Mouse (Mus musculus): ENCODE results near the gene Ppara.
A peak's percentile ranks its signal among the peaks of the same experiment; 100 is the strongest.

Gene Ppara

DNA sequence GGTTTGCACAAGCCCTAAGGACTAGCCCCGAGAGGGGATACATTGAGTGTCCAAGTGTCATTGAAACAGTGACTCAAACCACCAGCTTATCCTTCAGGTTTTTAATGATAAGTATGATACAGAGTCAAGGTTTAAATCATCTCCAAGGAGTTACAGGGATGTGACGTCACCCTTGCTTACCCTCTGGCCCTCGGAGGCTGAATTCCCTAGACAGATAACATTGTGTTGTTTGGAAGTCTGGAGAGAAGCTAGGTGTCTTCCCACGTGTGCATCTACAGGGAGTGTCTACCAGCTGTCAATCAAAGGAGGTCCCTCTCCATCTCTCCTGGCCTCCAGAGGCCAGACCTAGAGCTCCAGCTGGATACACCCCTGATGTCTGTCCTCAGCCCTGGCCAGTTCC, 72.1 kb downstream of the Ppara start:
- no peak for DNase-seq (ENCODE audit: low spot score in 2 of 2)

DNA sequence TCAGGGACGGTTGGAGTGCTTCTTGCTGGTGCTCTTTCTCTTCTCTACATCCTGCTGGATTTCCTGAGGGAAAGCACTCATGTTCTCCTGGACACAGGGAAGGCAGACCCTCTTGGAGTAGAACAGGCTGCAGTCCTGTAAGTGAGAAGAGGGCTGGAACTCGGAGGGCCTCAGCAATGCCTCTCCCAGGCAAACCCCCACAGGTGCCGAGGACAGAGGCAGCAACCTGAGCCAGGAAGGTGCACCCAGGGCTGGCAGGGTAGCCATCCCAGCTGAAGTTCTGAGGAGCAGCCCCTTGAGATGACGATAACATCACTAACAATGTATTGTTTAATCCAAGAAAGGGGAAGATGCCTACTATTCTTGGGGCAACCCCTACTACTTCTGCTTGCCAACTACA, 72.6 kb downstream of the Ppara start:
- DNase-seq (ENCODE audit: low spot score in 2 of 2): no peak

DNA sequence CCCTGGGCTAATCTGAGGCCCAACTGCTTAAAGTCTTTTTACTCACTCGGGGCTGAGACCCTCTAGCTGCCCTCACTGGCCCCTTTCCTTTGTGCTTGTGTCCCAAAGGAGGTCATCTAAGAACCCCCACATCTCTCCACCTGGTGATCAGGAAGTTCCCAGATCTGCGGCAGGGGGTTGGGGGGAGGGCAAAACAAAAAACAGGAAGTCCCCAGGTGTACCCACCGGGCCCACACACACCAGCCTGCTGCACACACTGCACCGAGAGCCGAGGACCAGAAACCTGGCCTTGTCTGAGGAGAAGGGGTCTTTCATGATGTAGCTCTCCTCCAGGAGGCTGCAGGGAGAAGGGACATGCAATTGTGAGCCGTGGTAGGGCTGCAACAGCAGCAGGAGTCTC, 73.2 kb downstream of the Ppara start:
- no peak for DNase-seq (ENCODE audit: low spot score in 2 of 2)

DNA sequence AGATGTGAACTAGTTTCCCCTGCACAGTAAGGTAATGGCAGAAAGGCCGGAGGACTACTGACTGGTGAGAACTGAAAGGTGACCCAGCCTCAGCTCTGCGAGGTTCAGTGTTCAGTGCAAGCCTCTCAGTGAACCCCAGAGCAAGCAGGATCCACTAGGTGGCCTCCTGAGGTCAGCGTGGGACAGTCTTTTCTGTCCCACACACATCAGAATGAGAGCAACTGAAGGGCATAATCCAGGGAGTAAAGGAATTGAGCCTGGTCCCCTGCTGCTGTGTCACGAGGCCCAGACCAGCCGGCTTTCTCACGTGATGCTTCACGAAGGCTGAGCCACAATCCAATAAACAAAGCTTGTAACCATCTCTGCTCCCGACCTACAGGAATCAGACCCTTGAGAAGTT, 73.7 kb downstream of the Ppara start:
- DNase-seq (ENCODE audit: low spot score in 2 of 2): no peak

DNA sequence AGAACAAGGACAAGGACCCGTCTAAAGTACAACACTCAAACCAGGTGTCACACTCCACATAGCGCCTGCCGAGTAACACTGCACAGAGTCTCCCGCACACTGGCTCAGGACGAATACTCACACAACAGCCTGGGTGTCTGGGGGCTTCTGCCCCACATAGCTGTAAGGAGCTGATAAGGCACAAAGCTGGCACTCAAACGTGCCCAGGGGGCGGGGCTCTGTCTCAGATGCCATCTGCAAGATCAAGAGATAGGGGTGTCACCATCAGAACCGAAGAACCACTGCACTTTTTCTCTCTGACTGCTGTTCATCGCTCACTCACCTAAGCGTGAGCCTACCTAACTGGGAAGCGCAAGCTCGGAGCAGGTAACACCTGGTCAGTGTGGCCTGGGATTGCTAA, 74.3 kb downstream of the Ppara start:
- DNase-seq (ENCODE audit: low spot score in 2 of 2): no peak

DNA sequence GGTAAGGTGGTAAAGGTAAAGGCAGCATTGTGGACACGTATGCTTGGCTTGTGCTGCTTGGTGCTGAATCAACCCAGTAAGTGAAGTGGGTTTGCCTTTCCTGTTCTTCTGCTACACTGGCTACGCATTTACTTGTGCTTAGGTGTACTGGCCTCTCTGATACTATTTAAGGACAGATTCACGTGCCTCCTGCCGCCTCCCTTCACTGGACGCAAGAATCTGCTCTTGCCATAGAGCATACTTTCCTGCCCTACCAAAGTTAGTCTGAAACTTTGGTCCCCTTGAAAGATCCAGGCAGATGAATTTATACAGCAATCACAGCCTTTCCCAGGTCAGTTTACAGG, 75.7 kb downstream of the Ppara start:
- no peak for DNase-seq (ENCODE audit: low spot score in 2 of 2)

DNA sequence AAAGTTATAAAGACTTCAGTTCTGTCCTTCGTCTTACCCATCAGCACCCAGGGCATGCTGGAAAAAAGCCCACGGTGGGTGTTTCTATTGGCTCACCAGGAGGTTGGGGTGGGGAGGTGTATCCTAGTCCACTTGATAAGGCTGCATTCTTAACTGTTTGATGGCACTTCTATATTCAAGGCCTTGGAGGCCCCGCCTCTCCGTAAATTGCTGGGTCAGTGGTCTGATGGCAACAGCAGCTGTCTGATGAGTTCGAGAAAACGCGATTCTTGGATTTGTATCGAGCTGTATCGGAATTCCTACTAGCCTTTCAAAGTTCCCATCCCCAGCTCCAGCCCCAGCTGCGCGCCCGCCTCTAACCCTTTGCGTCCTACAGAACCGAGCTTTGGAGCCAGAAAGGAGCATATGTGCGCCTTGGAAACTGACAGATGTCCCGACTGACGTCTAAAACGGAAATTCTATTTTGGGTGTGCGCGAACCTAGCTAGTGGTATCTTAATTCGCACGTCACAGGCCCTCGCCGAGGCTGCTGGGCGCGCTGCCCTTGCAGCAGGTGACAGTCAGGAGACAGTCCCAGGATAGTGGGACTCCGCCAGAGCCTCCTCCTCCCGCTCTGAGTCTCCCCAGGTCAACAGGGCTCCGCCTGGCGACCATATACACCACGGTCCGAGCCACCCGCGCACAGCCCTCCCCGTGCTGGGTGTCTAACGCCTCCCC, 76.2 kb downstream of the Ppara start:
- DNase-seq (ENCODE audit: low spot score in 2 of 2): peak; percentile 17 to 38

DNA sequence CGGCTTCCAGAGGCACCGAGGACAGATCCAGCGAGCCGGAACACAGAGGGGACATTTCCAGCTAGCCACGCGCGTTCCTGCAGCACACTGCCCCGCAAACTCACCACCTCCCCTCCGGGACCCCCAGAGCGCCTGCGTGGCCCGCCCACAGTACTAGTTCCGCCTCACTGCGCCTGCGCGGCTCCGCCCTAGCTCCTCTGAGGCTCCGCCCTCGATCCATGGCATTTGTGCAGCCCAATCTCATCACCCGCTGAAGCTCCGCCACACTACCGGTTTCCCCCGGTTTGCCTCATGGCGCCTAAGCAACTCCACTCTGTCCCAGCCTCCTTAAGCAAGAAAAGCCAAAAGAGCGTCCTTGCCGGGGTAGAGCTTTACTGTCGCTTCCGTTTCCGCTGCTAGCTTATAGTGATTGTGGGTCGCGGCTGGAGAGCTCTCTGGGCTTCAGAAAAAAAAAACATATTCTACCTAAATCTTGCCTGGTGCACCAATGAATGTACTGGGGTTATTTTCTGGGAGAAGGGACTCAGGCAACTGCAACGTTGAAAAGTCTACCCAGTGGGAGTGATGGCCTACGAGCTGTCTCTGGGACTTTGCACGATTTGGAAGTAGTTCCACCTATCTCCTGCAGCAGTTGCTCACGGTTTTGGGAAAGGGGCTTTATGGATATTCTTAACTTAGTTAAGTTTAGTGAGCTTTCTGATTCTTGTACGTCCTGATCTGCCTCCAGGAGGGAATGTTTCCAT, 76.9 kb downstream of the Ppara start, which contains the start of gene Cdpf1:
Cdpf1 (minus strand) TSS at position 163 of the 743 bp plus-strand sequence.
- peak; percentile 99 for DNase-seq (ENCODE audit: low spot score in 2 of 2)

DNA sequence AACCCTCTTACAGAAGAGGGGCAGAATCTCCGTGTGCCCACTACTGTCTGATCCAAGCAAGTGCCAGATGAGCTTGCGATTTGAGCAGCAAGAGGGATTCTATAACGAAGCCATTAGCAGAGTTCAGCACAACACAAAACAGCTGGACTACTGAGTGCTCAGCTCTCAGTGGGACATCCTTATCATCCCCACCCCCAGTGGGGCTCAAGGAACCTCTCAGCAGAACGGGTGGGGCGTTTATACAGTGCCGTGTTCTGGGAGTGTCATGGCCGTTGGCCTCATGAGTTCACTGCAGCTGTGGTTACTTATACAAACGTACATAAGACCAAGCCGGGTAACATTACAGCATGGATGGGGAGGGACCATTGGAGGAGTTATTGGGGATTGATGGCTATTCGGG, 78.6 kb downstream of the Ppara start:
- no peak for DNase-seq (ENCODE audit: low spot score in 2 of 2)

DNA sequence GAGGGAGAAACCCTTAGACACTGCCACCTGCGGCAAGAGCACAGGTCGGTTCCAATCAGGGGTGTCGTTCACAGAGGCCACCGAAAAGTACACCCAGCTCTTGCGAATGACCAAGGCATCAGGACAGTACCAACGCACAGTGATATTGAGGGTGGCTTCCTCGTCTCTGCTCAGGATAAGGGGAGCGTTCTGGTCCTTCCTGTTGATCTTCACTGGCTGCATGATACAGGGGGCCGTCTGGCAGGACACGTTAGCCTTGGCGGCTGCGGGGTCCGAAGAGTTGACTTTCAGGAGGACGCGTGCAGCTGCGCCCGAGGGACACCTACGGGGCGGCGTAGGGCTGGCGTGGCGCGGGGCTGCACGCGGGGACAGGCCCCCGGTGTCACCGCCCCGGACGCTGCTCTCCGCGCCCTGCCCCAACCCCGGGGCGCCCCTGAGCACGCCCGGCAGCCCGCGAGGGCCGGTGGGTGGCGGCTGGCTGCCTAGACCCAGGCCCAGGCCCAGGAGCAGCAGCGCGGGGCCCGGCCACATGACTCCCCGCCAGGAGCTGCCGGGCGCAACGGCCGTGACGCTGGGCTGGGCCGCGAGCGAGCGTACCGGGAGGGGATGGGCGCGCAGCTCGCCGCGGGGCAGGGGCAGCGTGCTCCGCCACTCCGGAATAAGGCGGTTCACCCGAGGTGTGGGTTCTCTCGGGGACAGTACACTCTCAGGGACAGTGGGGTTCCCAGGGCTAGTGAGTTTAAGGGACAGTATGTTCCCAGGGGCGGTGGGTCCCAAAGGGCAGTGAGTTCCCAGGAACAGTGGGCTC, 86.6 kb downstream of the Ppara start, which contains the start of gene Pkdrej:
Pkdrej (minus strand) TSS at position 532 of the 808 bp plus-strand sequence.
- peak in 1 of 2 experiments; percentile 33 for DNase-seq (ENCODE audit: low spot score in 2 of 2)

DNA sequence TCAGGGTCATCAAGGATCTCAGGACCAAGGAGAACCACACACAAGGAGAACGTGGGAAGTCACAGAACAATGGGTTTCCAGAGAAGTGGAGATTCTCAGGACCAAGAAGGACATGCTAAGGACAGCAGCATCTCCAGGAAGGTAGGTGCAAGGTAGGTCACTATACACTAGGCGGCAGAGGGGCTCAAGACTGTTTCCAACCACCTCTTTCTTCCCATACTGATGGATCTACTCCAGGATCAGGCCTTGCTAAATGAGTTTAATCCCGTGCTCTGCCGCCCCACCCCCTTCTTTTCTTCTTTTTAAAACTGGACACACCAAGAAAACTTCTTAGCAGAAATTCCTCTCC, 87.2 kb downstream of the Ppara start:
- DNase-seq (ENCODE audit: low spot score in 2 of 2): no peak

DNA sequence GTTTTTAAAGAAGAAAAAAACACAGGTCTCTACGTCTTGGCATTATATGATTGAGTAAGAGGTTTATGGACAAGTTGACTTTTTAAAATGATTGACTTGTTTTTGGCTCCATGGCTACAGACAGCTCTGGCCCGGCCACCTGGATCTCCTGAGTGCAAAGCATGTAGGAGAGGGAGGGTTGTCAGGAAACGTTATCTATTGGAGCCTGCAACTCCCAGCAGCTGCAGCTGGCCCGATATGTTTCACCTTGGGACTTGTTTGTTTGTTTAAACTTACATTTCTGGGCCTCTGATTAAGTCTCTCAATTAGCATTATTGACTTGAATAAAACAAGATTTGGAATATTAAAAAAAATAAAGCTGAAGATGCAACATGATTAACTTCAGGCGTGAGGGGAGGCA, 91.9 kb downstream of the Ppara start:
- DNase-seq (ENCODE audit: low spot score in 2 of 2): no peak

DNA sequence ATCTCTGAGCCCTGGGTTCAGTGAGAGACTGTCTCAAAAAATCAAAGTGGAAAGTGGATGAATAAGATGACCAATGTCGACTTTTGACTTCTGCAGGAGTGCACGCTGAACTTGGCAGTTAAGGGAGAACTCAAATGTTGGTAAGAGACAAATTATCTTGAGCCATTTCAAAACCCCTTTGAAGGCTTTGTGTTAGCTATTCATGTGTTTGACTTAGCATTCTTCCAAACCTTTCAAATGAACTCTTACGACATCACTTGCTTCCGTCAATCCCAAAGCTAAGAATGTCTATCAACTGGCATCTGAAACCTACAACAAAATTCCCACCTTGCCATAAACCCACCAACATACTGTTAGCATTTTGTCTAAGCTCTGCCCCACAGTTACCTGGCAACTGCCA, 93.3 kb downstream of the Ppara start:
- DNase-seq (ENCODE audit: low spot score in 2 of 2): no peak

DNA sequence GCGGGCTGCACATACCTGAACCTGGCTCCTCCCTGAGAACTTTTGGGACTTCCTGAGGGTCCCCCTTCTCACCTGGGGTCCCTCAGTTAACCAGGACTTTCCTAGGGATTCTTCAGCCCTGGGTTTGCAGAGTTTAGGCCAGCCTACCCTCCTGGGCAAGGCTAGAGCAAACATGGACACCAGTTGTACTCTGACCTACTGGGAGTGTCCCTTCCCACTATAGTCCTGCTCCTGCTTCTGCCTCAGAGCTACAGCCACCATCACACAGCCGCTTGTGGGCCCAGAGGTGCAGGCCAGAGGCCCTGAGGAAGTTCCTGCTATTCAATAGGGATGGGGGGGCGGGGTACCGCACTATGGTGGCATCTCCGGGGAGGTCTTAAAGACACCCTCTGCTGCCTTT, 94.7 kb downstream of the Ppara start:
- no peak for DNase-seq (ENCODE audit: low spot score in 2 of 2)

DNA sequence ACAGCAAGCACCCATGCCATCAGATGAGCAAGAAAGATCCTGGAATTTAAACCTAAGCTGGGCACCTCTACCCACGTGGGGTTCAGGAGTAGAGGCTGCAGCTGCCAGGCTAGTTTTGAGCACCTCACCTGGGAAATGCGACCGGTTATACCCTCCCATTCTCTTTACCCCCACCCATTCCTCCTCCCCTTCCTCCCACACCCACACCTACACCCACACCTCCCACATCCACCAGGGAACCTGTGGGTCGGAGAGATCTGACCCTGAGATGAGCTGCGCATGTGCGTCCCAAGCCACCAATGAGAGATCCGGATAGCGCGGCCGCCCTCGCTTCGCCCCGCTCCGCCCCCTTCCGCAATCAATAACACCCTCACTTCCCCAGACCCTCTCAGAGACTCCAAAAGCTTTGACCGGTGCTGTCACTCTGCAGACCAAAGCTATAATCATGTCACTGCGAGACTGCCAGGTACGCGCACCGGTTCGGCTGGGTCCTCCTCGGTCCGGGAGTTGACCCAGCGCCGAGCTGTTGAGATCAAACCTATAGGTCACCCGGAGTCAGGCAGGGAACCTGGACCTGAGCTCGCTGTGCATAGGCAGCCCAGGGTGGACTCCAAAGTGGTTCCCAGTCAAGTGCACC, 97.3 kb downstream of the Ppara start, which contains the start of gene Ttc38:
Ttc38 (plus strand) TSS at position 353 of the 637 bp plus-strand sequence.
- peak; percentile 80 to 88 for DNase-seq (ENCODE audit: low spot score in 2 of 2)

DNA sequence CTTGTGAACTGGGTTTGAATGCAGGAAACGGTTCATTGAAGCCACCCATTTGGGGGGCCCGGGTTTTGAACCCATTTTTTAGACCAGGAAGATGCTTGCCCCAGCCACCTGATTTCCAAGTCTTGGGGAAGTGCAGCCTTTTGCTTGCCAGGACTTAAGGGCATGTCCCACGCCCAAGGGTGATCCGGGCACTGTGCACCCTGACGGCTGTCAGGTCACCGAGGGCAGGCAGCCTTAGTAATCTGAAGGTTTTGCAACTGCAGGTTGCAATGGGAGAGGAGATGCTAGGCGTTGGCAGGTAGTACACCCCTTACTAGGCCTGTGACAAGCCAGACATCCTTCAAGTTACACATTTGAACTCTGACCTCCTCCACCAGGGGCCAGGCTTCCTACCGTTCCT, 97.8 kb downstream of the Ppara start:
- no peak for DNase-seq (ENCODE audit: low spot score in 2 of 2)

DNA sequence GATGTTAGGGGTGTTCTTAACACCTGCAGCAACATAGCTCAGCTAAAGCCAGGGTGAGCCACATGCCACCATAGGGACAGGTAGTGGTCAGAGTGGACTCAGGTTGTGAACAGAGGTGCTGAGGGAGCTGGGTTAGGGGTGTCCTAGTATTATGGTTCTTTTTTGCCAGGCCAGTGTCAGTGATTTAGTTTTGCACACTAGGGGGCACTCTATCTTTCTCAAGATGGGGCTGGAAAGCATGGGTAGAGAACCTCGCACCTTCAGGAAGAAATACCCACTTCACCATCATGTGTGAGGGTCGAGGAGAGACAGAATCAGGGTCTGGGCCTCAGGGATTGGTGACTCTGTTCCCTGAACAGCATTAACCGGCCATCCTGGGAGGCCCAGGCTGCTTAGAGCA, 100.6 kb downstream of the Ppara start:
- DNase-seq (ENCODE audit: low spot score in 2 of 2): no peak

DNA sequence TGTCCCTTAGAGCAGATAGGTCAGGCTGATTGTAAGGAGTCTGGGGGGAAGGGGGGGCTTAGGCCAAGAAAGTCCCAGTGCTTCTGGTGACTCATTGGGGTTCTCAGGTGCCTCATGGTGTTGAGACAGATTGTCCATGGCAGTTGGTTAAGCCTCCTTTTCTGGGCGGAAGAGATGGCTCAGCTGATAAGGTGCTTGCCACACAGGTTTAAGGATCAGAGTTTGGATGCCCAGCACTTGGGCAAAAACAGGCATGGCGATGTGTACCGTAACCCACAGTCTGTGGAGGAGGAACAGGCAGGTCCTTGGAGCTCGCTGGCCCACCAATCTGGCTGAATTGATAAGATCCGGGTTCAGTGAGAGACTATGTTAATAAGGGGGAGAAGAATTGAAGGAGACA, 102.1 kb downstream of the Ppara start:
- DNase-seq (ENCODE audit: low spot score in 2 of 2): peak; percentile 64 to 69

DNA sequence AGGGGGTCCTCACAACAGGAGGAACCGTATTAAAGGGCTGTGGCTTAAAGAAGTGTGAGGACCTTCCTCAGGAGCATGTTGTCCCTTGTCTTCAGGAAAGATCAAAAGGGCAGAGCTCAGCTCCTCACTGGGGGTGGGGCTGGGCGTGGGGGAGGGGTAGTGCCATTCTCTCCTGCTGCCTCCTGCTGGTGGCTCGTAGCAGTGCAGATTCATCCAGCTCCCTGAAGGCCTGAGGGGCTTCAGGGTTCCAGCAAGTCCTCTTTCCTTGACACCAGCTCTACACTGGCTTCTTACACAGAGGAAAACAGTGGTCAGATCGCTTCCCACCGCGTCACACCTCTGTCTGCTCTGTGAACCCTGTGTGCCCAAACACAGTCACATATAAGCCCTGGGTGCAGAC, 106.2 kb downstream of the Ppara start:
- no peak for DNase-seq (ENCODE audit: low spot score in 2 of 2)

DNA sequence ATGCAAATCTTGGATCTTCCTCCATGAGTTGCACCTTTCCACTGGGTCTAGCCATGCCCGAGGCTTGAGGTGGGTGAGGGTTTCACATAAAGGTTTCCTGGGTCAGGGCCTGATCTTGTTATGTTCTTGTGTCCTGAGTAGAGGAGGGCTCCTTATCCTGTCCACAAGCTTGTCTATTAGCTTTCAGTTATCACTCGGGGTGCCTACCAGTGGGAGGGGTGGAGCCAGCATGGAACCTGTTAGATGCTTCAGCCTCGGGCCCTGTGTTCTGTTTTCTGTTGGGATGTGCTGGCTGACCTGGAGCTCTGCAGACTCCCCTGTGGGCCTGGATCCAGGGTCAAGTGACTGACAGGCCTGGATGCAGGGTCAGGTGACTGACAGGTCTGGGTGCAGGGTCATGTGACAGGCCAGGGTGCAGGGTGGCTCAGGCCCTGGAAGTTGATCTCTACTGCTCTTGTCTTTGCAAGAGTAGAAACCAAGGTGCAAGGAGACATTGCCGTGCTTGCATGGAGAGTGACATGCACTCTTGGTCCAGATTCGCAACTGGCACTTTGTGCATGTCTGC, 107.1 kb downstream of the Ppara start:
- no peak for DNase-seq (ENCODE audit: low spot score in 2 of 2)

DNA sequence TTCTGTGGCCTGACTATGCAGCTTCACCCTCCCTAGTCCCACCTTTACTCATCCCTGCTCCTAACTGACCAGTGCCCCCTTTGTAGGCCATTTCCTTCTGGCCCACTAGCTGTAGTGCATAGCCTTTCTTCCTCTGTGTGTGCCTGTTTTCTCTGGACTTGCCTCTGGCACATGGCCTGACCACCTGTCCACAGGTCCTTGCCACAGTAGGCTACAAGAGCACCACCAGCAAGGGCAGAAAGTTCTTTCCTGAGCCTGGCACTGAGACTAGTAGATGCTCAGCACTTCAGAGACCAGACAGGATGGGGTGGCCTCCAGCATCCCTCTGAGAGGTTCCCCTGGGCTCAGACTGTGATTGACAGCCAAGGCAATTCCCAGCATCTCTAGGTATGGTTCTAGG, 110.3 kb downstream of the Ppara start:
- no peak for DNase-seq (ENCODE audit: low spot score in 2 of 2)
